Comparison of ENCODE assay signal across 10 mouse cellular contexts in genomic region chr2:105680999-105681710, GRCm38 (mm10). TPM values are rescaled to one million over a fixed set of nuclear protein-coding genes. Genes with fewer than 3 reads are reported as not detected.
DNase-seq lines count a peak whose midpoint lies in the region; ATAC-seq and TF ChIP-seq lines count a peak whose summit lies in the region.
"Had no signal": no experiment of that assay in that cellular context is flagged by ENCODE, and none has a peak within 500 bp of the region (broad histone marks: within the 10 kb centered on the region; RNA-seq: fewer than 3 reads in every experiment).

No protein-coding gene starts in this region.

- H3K4me1 ChIP-seq in kidney, embryonic 16.5 days (ENCODE audit: insufficient read depth, low read length): peaks cover under 1% of the 10 kb centered on the region; the same call in 1 of the 2 replicates
- 0 out of 2 replicates have a peak, but pooled peaks cover 3% of the 10 kb centered on the region for H3K4me1 ChIP-seq in embryonic facial prominence, embryonic 14.5 days (ENCODE audit: control insufficient read depth, insufficient read depth, low read length)
- peaks cover 5% of the 10 kb centered on the region; the same call in 1 of the 2 replicates for H3K4me1 ChIP-seq in intestine, embryonic 16.5 days (ENCODE audit: control insufficient read depth, insufficient read depth, low read length)
- H3K4me1 ChIP-seq in olfactory bulb, adult 2 months (ENCODE audit: control insufficient read depth, insufficient read depth, low read length): peaks cover 16% of the 10 kb centered on the region

- peaks cover 95% of the 10 kb centered on the region for H3K27me3 ChIP-seq in kidney, embryonic 16.5 days (ENCODE audit: insufficient read depth, low read length)
- H3K27me3 ChIP-seq in embryonic facial prominence, embryonic 14.5 days (replicated peaks; ENCODE audit: control insufficient read depth, insufficient read depth, low read length): peaks cover 98% of the 10 kb centered on the region
- H3K27me3 ChIP-seq in intestine, embryonic 16.5 days (replicated peaks; ENCODE audit: control insufficient read depth, insufficient read depth, low read length): peaks cover 82% of the 10 kb centered on the region

- WGBS in kidney, embryonic 16.5 days: 4% methylated on average over 30 of the region's 30 CpGs
- WGBS in embryonic facial prominence, embryonic 14.5 days: 3% methylated on average over 29 of the region's 30 CpGs
- 3% methylated on average over 30 of the region's 30 CpGs for WGBS in intestine, embryonic 16.5 days
- 29% methylated on average over 30 of the region's 30 CpGs for WGBS in olfactory bulb, adult 2 months

- H3K36me3 ChIP-seq in kidney, embryonic 16.5 days (ENCODE audit: insufficient read depth, low read length): no peaks in the 10 kb centered on the region
- no peaks in the 10 kb centered on the region for H3K36me3 ChIP-seq in embryonic facial prominence, embryonic 14.5 days (ENCODE audit: control insufficient read depth, insufficient read depth, low read length)
- no peaks in the 10 kb centered on the region for H3K36me3 ChIP-seq in intestine, embryonic 16.5 days (ENCODE audit: control insufficient read depth, insufficient read depth, low read length)

- no peak for TF ChIP-seq POLR2A in olfactory bulb, adult 2 months (IDR thresholded peaks at IDR 0.05; ENCODE audit: insufficient read depth, low read depth, low read length)

- ATAC-seq in kidney, embryonic 16.5 days (ENCODE audit: low FRiP score, low TSS enrichment): peak; percentile 37; the same call in 1 of the 2 replicates
- no peak; the same call in 1 of the 2 replicates for ATAC-seq in embryonic facial prominence, embryonic 14.5 days (ENCODE audit: low read depth)
- ATAC-seq in intestine, embryonic 16.5 days: peak; percentile 49
- ATAC-seq in granulocyte monocyte progenitor cell, adult 5-6 weeks (replicated peaks; ENCODE audit: poor library complexity, severe bottlenecking): no peak; the same call in 1 of the 2 replicates

- no peaks in the 10 kb centered on the region for H3K9me3 ChIP-seq in kidney, embryonic 16.5 days (ENCODE audit: low read length)
- no peaks in the 10 kb centered on the region for H3K9me3 ChIP-seq in embryonic facial prominence, embryonic 14.5 days (ENCODE audit: control insufficient read depth, low read length)
- H3K9me3 ChIP-seq in intestine, embryonic 16.5 days (ENCODE audit: control insufficient read depth, low read length): no peaks in the 10 kb centered on the region

- TF ChIP-seq CTCF in olfactory bulb, adult 2 months (IDR thresholded peaks at IDR 0.05; ENCODE audit: insufficient read depth, low read depth, low read length): no peak

- no peak overlapping the region for H3K4me2 ChIP-seq in kidney, embryonic 16.5 days (replicated peaks; ENCODE audit: low read depth, low read length)
- H3K4me2 ChIP-seq in embryonic facial prominence, embryonic 14.5 days (ENCODE audit: low read depth, low read length): peak overlapping the region; percentile 8; the same call in 1 of the 2 replicates
- no peak overlapping the region for H3K4me2 ChIP-seq in intestine, embryonic 16.5 days (ENCODE audit: low read depth, low read length)

- no peak overlapping the region for H3K9ac ChIP-seq in kidney, embryonic 16.5 days (replicated peaks; ENCODE audit: low read length)
- H3K9ac ChIP-seq in embryonic facial prominence, embryonic 14.5 days (ENCODE audit: low read depth, low read length): no peak overlapping the region; the same call in 1 of the 2 replicates
- no peak overlapping the region for H3K9ac ChIP-seq in intestine, embryonic 16.5 days (ENCODE audit: low read depth, low read length)

- no peak for DNase-seq in kidney, adult 8-10 months
- DNase-seq in embryonic facial prominence, embryonic 14.5 days (ENCODE audit: low spot score): no peak
- DNase-seq in layer of hippocampus, postnatal 14 days (ENCODE audit: low spot score in 2 of 2): no peak
- DNase-seq in ovary, postnatal 14 days (ENCODE audit: low spot score): no peak
- DNase-seq: kidney, adult 9 months had no signal

- no peak overlapping the region for H3K27ac ChIP-seq in kidney, embryonic 16.5 days (ENCODE audit: low read length)
- H3K27ac ChIP-seq in embryonic facial prominence, embryonic 14.5 days (replicated peaks; ENCODE audit: low read depth, low read length): no peak overlapping the region
- no peak overlapping the region for H3K27ac ChIP-seq in intestine, embryonic 16.5 days (ENCODE audit: low read length)
- peak overlapping the region; percentile 93 for H3K27ac ChIP-seq in olfactory bulb, adult 2 months (ENCODE audit: insufficient read depth, low read depth, low read length)

- no peak overlapping the region for H3K4me3 ChIP-seq in kidney, embryonic 16.5 days (ENCODE audit: low read length)
- H3K4me3 ChIP-seq in embryonic facial prominence, embryonic 14.5 days (ENCODE audit: low read depth, low read length): peak overlapping the region; percentile 2; the same call in 1 of the 2 replicates
- no peak overlapping the region for H3K4me3 ChIP-seq in intestine, embryonic 16.5 days (ENCODE audit: low read length)
- H3K4me3 ChIP-seq in olfactory bulb, adult 2 months (ENCODE audit: insufficient read depth, low read depth, low read length): peak overlapping the region; percentile 39

RNA-seq across cellular contexts. Expression of gene Pax6, which starts 12.5 kb away (rescaled TPM):
- polyA plus RNA-seq in kidney, embryonic 16.5 days (2015; fragmentation: Nextera tagmentation; extraction: Ambion mirVana): 0.09 and 0.13 TPM in 2 replicates
- polyA plus RNA-seq in embryonic facial prominence, embryonic 14.5 days (2014; fragmentation: Nextera tagmentation; extraction: Ambion mirVana): 1.8 and 2.6 TPM in 2 replicates
- polyA plus RNA-seq in intestine, embryonic 16.5 days (2015; fragmentation: Nextera tagmentation; extraction: Ambion mirVana): 1.2 and 1.8 TPM in 2 replicates
- polyA plus RNA-seq in olfactory bulb, adult 2 months (2012; ENCODE audit: insufficient read depth, insufficient read length, low replicate concordance, missing spikeins): not detected in 2 replicates
- 10 to 100 TPM; 11.1 to 11.2 TPM for total RNA-seq in layer of hippocampus, postnatal 14 days (2021)
- not detected in 2 replicates for total RNA-seq in granulocyte monocyte progenitor cell, adult 5-6 weeks (2014; fragmentation: Nextera tagmentation)
- total RNA-seq in granulocyte monocyte progenitor cell, adult 5-6 weeks (2017): 0.10 TPM in 1 of 2 replicates, not detected in the other
- polyA plus RNA-seq: urinary bladder, adult 2 months had no signal

Comparison
In these comparisons a context has a peak if more than half of its experiments do, and no peak if none do; other contexts are left out.
1. ATAC-seq: peak in kidney, embryonic 16.5 days (single experiment) and intestine, embryonic 16.5 days (single experiment); none in embryonic facial prominence, embryonic 14.5 days (single experiment) and granulocyte monocyte progenitor cell, adult 5-6 weeks (single experiment).
2. H3K4me3 ChIP-seq: peak in embryonic facial prominence, embryonic 14.5 days (single experiment) and olfactory bulb, adult 2 months (single experiment); none in kidney, embryonic 16.5 days (single experiment) and intestine, embryonic 16.5 days (single experiment).